Mouse (Mus musculus): ENCODE results near the gene St5.
A peak's percentile ranks its signal among the peaks of the same experiment; 100 is the strongest.

St5 gene

GRCm38 (mm10) chr7:109695339-109695726, 8.1 kb downstream of the St5 start:
- no peak for DNase-seq

- DNase-seq = no peak
Observed at GRCm38 (mm10) chr7:109694576-109695338, 8.6 kb downstream of the St5 start.

GRCm38 (mm10) chr7:109690961-109691360, 12.4 kb downstream of the St5 start:
- DNase-seq = no peak

- DNase-seq = no peak
Observed at GRCm38 (mm10) chr7:109690101-109690500, 13.3 kb downstream of the St5 start.

GRCm38 (mm10) chr7:109686585-109687128, 16.7 kb downstream of the St5 start:
- no peak for DNase-seq

GRCm38 (mm10) chr7:109680879-109681278, 22.5 kb downstream of the St5 start:
- DNase-seq = no peak

- no peak for DNase-seq
Observed at GRCm38 (mm10) chr7:109680284-109680683, 23.1 kb downstream of the St5 start.

- DNase-seq = no peak
Observed at GRCm38 (mm10) chr7:109674944-109675628, 28.3 kb downstream of the St5 start.

GRCm38 (mm10) chr7:109671581-109672471, 31.6 kb downstream of the St5 start:
- peak; percentile 4 to 24 for DNase-seq

GRCm38 (mm10) chr7:109669426-109670170, 33.8 kb downstream of the St5 start:
- no peak for DNase-seq

- no peak for DNase-seq
Observed at GRCm38 (mm10) chr7:109666664-109667063, 36.7 kb downstream of the St5 start.

- DNase-seq = no peak
Observed at GRCm38 (mm10) chr7:109662626-109663025, 40.8 kb downstream of the St5 start.

GRCm38 (mm10) chr7:109659278-109659677, 44.1 kb downstream of the St5 start:
- DNase-seq = no peak

GRCm38 (mm10) chr7:109657884-109658283, 45.5 kb downstream of the St5 start:
- no peak for DNase-seq

- no peak for DNase-seq
Observed at GRCm38 (mm10) chr7:109654871-109655270, 48.5 kb downstream of the St5 start.

GRCm38 (mm10) chr7:109648812-109649594, 54.4 kb downstream of the St5 start:
- no peak for DNase-seq

- no peak for DNase-seq
Observed at GRCm38 (mm10) chr7:109646574-109646973, 56.8 kb downstream of the St5 start.

GRCm38 (mm10) chr7:109643305-109643994, 60.0 kb downstream of the St5 start:
- no peak for DNase-seq

GRCm38 (mm10) chr7:109641963-109642362, 61.4 kb downstream of the St5 start:
- DNase-seq = no peak

- no peak for DNase-seq
Observed at GRCm38 (mm10) chr7:109641102-109641501, 62.3 kb downstream of the St5 start.

GRCm38 (mm10) chr7:109637391-109637790, 66.0 kb downstream of the St5 start:
- DNase-seq = no peak
